Mouse (Mus musculus): ENCODE results near the gene Ttc39a.

DNA sequence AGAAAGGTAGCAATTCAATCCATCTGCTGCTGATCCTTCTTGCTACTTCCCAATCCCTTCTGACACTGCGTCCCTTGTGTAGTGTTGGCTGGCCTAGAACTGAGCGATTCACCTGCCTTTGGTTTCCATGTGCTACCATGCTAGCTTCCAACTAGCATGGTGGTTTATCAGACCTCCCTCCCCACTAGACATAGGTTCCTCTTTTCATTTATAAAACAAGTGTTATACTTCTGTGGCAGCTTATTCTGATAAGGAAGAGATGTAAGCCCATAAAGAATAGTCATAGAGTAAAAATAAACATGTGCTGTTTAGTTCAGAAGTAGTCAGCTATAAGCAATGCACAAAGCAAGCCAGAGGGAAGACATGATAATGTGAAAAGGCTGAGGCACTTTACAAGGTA, 42.1 kb downstream of the Ttc39a start:
- TF ChIP-seq CTCF (conservative IDR thresholded peaks at IDR 0.05; ENCODE audit: insufficient read depth, insufficient read length, low read depth, low read length): no peak
- TF ChIP-seq POLR2A (IDR thresholded peaks at IDR 0.05; ENCODE audit: low read depth, low read length): no peak
